Mouse (Mus musculus): ENCODE measurements at regions not wholly inside any gene's neighbourhood (a gene's known extent, or its start where the extent isn't known, plus 50 kb on each side); places are given as distances from the start of the nearest gene placed in this dataset.

DNA sequence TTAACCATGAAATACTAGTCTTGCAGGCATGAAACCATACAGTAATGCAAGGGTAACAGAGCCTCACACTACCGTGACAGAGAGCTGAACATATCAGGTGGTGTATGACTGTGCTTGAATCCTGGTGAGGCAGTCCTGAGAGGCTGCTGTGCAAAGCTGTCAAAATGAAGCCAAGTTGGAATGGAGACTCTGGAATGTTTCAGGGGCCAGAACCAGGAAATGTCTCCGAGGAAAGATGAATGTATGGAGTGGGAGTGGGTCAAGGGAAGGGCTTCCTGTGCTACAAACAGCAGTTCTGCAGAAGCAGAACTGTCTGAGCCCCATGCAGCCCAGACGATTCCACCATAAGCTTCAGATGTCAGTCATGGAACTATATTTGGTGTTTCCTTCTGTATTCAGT lies 324.2 kb upstream of the Col3a1 start:
- TF ChIP-seq POLR2A (IDR thresholded peaks at IDR 0.05; ENCODE audit: borderline replicate concordance, extremely low read depth, insufficient read depth, insufficient read length, poor library complexity, severe bottlenecking): no peak
- no peak for TF ChIP-seq CTCF (IDR thresholded peaks at IDR 0.05; ENCODE audit: borderline replicate concordance, extremely low read depth, insufficient read depth, insufficient read length)
